Mouse (Mus musculus): ENCODE data around the gene Chit1.

Chit1 gene

GRCm38 (mm10) chr1:134079477-134080163, 31.4 kb upstream of the Chit1 start:
- no peak for DNase-seq (ENCODE audit: low read depth, low spot score)

GRCm38 (mm10) chr1:134080406-134080805, 30.6 kb upstream of the Chit1 start:
- DNase-seq (ENCODE audit: low read depth, low spot score): no peak

DNA sequence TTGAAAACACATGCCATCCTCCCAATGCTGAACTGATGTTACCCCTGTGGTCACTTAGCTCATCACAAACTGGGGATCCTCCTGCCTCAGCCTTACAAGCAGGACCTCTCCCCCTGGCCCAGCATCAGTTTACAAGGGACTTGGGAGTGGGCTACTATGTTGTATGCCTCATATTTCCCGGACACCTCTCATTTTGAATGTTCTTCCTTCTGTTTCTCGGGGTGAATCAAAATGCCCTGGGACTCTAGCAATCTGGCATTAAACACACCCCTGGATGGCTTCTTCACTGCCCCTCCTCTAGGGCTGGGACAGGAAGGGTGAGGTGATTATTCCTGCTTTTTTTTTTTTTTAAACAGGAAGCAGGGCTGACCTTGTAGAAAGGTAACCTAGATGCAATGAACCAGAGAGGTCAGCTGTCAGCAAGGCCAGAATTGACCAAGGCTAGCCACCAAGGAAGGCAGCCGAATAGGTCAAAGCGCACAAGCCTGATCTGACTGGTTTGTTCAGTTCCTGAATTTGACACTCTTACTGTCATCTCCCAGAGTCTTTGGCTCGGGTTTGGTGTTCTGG, 30.1 kb upstream of the Chit1 start:
- DNase-seq (ENCODE audit: low read depth, low spot score): no peak

GRCm38 (mm10) chr1:134082987-134083516, 28.0 kb upstream of the Chit1 start:
- peak; percentile 90 for DNase-seq (ENCODE audit: low read depth, low spot score)

DNA sequence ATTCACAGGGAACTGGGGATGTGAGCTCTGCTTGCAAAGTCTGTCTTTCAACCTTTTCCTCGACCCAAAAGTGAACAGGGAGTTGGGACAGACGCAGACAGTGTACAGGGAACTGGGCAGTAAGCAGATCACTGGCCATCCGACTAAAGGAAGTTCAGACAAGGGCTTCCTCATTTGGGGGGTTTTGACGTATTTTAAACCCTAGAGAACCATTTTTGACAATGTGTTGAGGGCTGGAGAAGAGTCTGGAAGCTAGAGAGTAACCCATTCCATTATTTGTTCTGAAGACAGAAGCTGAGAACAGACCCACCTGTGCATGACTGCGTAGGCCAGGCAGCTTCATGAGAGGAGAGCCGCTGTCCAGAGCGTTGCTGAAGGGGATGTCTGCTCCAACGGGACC, 27.4 kb upstream of the Chit1 start:
- DNase-seq (ENCODE audit: low read depth, low spot score): no peak

DNA sequence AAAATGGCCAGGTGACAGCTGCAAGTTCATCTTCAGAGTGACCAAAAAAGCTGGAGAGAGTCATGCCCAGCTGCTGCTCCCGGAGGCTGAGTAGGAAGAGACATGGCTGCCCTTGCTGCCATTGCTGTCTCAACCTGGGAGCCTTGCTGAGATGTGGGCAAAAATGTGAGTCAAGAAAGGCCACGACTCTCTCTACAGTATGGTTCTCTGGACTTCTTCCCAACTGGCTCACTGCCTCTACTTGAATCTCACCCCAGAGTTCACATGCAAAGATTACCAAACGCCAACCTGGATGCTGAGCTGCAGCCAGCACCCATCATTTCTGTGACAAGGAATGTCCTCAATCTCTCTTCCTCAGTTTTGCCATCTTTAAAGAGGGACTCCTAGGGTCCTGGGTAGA, 26.9 kb upstream of the Chit1 start:
- DNase-seq (ENCODE audit: low read depth, low spot score): no peak

DNA sequence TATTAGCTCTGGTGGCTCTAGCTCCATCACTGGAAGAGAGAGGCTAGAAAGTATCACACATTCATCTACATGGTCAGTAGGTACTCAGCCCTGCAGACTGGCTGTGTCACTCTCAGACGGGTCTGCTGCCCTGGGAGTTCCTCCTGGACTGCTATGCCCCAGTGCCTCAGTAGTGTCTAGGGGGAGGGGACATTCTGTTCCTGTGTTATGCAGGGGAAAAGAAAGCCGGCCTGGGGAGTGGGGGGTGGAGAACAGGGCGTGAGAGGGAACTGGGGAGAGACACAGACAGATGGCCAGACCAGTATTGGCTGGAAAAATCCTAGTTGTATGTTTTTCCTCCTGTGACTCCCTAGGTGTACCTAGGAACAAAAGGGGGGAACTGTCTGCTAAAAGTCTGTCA, 25.0 kb upstream of the Chit1 start:
- DNase-seq (ENCODE audit: low read depth, low spot score): no peak

DNA sequence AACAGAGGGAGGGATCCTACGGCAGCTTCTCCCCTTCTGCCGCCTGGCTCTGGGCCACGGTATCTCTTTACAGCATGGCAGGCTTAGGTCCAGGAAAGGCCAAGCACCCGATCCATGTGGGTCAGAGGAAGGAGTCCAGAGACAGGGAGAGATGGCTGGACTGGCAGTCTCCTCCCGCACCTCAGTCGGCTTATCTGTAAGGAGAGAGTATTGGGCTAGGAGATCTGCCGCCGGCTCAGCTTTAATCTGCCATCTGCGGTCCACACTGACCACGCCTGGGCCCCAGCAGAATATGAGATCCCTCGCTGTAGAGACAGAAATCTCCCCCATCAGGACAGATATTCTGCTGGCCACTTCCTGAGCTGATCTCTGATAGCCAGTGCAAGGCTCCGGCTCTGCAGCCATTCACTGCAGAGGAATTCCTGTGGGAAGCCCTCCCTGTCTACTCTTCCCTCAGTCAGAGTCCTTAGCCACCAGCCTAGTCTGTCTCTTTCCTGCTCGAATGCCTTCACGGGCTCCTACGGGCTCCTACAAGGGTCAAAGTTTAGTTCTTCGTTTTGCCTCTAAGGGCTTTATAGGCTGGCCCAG, 24.1 kb upstream of the Chit1 start:
- no peak for DNase-seq (ENCODE audit: low read depth, low spot score)

DNA sequence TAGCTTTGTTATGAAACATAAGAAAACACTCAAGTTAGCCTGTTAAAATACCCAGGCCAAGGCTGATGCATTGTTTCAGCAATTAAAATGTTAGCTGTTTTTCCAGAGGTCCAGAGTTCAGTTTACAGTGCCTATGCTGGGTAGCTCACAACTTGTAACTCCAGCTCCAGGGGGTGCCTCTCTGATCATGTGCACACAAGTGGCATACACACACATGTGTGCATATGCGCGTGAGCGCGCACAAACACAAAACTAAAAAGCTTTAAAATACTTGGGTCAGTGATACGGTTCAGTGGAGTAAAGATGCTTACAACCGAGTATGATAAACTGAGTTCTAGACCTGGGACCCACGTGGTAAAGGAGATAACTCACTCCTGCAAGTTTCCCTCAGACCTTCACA, 22.0 kb upstream of the Chit1 start:
- DNase-seq (ENCODE audit: low read depth, low spot score): no peak

GRCm38 (mm10) chr1:134091851-134092250, 19.2 kb upstream of the Chit1 start:
- DNase-seq (ENCODE audit: low read depth, low spot score): no peak

DNA sequence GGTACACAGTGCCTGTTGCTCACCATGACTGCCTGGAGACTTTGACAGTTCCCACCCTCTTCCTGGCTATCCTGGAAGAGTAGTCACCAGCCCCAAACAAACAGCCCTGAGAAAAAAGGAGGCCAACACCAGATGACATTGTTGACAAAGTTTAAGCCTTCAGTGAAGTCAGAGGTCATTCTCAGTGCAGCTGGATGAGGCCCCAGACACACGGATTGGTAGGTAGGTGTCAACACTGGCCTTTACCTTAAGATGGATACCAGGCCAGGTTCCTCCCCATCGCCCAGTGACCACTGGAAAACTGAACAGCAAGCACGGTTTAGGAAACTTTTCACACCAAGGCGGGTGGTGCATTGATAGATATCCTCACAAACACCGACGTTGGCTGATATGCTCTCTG, 18.7 kb upstream of the Chit1 start:
- DNase-seq (ENCODE audit: low read depth, low spot score): no peak

- peak; percentile 81 for DNase-seq (ENCODE audit: low read depth, low spot score)
Measured at GRCm38 (mm10) chr1:134092852-134093770, 17.9 kb upstream of the Chit1 start.

GRCm38 (mm10) chr1:134093771-134094526, 17.1 kb upstream of the Chit1 start:
- DNase-seq (ENCODE audit: low read depth, low spot score): no peak

GRCm38 (mm10) chr1:134095033-134095612, 15.9 kb upstream of the Chit1 start:
- no peak for DNase-seq (ENCODE audit: low read depth, low spot score)

DNA sequence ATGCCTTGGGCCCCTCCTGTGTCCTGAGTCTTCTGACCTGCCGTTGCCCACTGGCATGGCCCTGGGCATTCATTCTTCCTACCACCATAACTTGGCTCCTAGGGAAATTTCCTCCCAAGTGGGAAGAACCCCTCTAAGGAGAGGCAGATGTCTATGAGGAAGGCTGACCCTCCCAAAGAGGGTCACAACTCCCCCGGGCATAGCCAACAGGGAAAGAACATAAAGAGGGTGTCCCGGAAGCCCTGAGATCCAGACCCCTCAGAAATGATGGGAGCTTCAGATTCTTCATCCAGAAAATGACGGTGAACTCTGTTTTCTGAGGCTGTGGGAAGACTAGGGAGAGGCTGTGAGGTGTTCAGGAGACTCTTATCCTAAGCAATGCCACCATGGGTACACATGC, 15.3 kb upstream of the Chit1 start:
- no peak for DNase-seq (ENCODE audit: low read depth, low spot score)

- DNase-seq (ENCODE audit: low read depth, low spot score): no peak
Measured at GRCm38 (mm10) chr1:134096264-134096934, 14.6 kb upstream of the Chit1 start.

DNA sequence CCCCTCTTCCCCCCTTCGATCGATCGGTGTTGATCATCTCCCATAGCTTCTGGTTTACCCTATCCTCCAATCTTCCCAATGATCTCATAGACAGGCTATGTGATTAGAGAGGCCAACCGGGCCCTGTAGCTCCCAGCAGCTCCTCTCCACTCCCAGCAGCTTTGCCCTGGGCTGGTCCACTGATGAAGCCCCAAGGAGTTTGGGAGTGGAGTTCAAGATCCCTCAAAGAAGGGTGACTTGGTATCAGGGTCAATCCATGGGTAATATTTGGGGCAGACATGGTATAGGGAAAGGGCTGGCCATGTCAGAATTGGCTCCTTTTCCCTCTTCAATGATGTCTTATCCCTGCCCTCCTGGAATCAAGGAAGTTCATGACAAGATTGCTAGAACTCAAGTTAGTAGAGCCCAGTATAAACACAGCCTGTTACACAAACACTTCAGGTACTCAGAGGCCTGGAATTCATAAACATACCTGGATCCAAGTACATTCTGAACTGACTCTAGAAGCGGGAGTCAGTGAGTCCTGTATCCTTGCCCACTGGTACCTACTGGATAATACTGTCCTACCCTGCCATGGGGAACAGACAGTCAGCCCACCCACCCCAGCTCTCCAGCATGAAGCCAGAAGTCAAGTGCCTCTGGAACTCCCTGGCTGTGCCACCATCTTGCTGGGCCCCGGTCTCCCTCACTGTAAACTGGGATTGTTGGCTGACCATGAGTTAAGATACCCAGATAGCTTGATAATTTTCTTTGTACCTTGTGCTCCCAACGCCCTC, 13.8 kb upstream of the Chit1 start:
- no peak for DNase-seq (ENCODE audit: low read depth, low spot score)

- no peak for DNase-seq (ENCODE audit: low read depth, low spot score)
Measured at GRCm38 (mm10) chr1:134097956-134098725, 12.9 kb upstream of the Chit1 start.
